ENCODE assay signal across 20 mouse cellular contexts in the genomic region with DNA sequence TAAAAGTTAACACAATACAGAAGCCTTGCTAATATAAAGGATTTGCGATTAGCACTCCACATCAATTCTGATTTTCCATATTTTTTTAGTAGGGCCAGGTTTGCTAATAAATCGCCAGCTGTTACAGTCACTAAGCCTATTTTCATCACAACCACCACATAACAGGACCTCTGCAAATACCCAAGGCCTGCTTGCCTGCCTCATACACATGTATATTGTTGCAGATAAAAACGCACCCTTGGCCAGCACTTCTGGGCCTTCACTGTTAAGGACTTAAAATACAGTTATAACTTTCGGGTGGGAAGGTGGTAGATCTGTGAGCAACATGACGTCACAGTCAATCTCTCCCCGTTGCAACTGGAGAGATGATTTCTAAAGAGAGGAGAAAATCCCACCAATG.
DNase-seq lines count a peak whose midpoint lies in the region; ATAC-seq lines count a peak whose summit lies in the region.
"Had no signal": no experiment of that assay in that cellular context is flagged by ENCODE, and none has a peak within 500 bp of the region (broad histone marks: within the 10 kb centered on the region; RNA-seq: fewer than 3 reads in every experiment).

No protein-coding gene starts in this region.

- H3K9me3 ChIP-seq in embryonic facial prominence, embryonic 12.5 days: no peaks in the 10 kb centered on the region
- no peaks in the 10 kb centered on the region for H3K9me3 ChIP-seq in embryonic facial prominence, embryonic 15.5 days (replicated peaks)
- no peaks in the 10 kb centered on the region for H3K9me3 ChIP-seq in limb, embryonic 13.5 days
- H3K9me3 ChIP-seq: forebrain, embryonic 15.5 days; heart, embryonic 10.5 days; heart, embryonic 15.5 days; hindbrain, embryonic 13.5 days; intestine, embryonic 15.5 days had no signal

- H3K36me3 ChIP-seq in embryonic facial prominence, embryonic 12.5 days: no peaks in the 10 kb centered on the region
- H3K36me3 ChIP-seq in embryonic facial prominence, embryonic 15.5 days: no peaks in the 10 kb centered on the region
- H3K36me3 ChIP-seq in limb, embryonic 13.5 days: no peaks in the 10 kb centered on the region
- H3K36me3 ChIP-seq: forebrain, embryonic 15.5 days; heart, embryonic 10.5 days; heart, embryonic 15.5 days; hindbrain, embryonic 13.5 days; intestine, embryonic 15.5 days had no signal

- WGBS in embryonic facial prominence, embryonic 12.5 days: 76% methylated on average over 6 of the region's 6 CpGs
- 62% methylated on average over 6 of the region's 6 CpGs for WGBS in embryonic facial prominence, embryonic 15.5 days
- 23% methylated on average over 6 of the region's 6 CpGs for WGBS in limb, embryonic 13.5 days

- H3K4me3 ChIP-seq in embryonic facial prominence, embryonic 12.5 days: no peak overlapping the region
- no peak overlapping the region for H3K4me3 ChIP-seq in embryonic facial prominence, embryonic 15.5 days (replicated peaks)
- no peak overlapping the region for H3K4me3 ChIP-seq in limb, embryonic 13.5 days
- H3K4me3 ChIP-seq: forebrain, embryonic 15.5 days; heart, embryonic 10.5 days; heart, embryonic 15.5 days; hindbrain, embryonic 13.5 days; intestine, embryonic 15.5 days had no signal

- no peak overlapping the region for H3K4me2 ChIP-seq in embryonic facial prominence, embryonic 12.5 days (replicated peaks)
- no peak overlapping the region for H3K4me2 ChIP-seq in embryonic facial prominence, embryonic 15.5 days (replicated peaks)
- peak overlapping the region; percentile 22; the same call in 1 of the 2 replicates for H3K4me2 ChIP-seq in limb, embryonic 13.5 days (replicated peaks)
- H3K4me2 ChIP-seq: forebrain, embryonic 15.5 days; heart, embryonic 15.5 days; hindbrain, embryonic 13.5 days; intestine, embryonic 15.5 days had no signal

- no peak for DNase-seq in cerebellum, adult 9-11 months
- DNase-seq in frontal cortex, postnatal 25 days (ENCODE audit: low spot score in 2 of 2): no peak
- DNase-seq in urinary bladder, adult 18-20 months (ENCODE audit: low spot score in 2 of 2): no peak
- DNase-seq: adrenal gland, adult 8-10 months; adrenal gland, postnatal 36 days; cerebellum, adult 11 months; cerebellum, adult 9-10 months; cerebellum, postnatal 36 days; gastrocnemius, postnatal 10 days; heart, adult 18-20 months; heart, postnatal 14 days had no signal

- no peak for ATAC-seq in embryonic facial prominence, embryonic 12.5 days (ENCODE audit: insufficient number of reproducible peaks, insufficient read depth, low FRiP score, low TSS enrichment)
- no peak for ATAC-seq in embryonic facial prominence, embryonic 15.5 days (ENCODE audit: insufficient number of reproducible peaks, low FRiP score, low TSS enrichment, low read depth)
- peak; percentile 74 for ATAC-seq in limb, embryonic 13.5 days (ENCODE audit: low FRiP score, low read depth)
- ATAC-seq: hindbrain, postnatal 0 days; intestine, embryonic 15.5 days had no signal

- H3K4me1 ChIP-seq in embryonic facial prominence, embryonic 12.5 days: peaks cover 24% of the 10 kb centered on the region
- peaks cover 11% of the 10 kb centered on the region for H3K4me1 ChIP-seq in embryonic facial prominence, embryonic 15.5 days
- H3K4me1 ChIP-seq in limb, embryonic 13.5 days: peaks cover 28% of the 10 kb centered on the region
- H3K4me1 ChIP-seq: heart, embryonic 15.5 days; intestine, embryonic 15.5 days had no signal

- no peak overlapping the region for H3K9ac ChIP-seq in embryonic facial prominence, embryonic 12.5 days
- no peak overlapping the region for H3K9ac ChIP-seq in embryonic facial prominence, embryonic 15.5 days
- no peak overlapping the region for H3K9ac ChIP-seq in limb, embryonic 13.5 days
- H3K9ac ChIP-seq: forebrain, embryonic 15.5 days; heart, embryonic 15.5 days; hindbrain, embryonic 13.5 days; intestine, embryonic 15.5 days had no signal

- no peaks in the 10 kb centered on the region for H3K27me3 ChIP-seq in embryonic facial prominence, embryonic 12.5 days
- H3K27me3 ChIP-seq in embryonic facial prominence, embryonic 15.5 days: no peaks in the 10 kb centered on the region
- H3K27me3 ChIP-seq in limb, embryonic 13.5 days: no peaks in the 10 kb centered on the region
- H3K27me3 ChIP-seq: forebrain, embryonic 15.5 days; heart, embryonic 15.5 days; hindbrain, embryonic 13.5 days; intestine, embryonic 15.5 days had no signal

- H3K27ac ChIP-seq in embryonic facial prominence, embryonic 12.5 days: peak overlapping the region; percentile 59
- H3K27ac ChIP-seq in embryonic facial prominence, embryonic 15.5 days (replicated peaks): peak overlapping the region; percentile 55; the same call in 1 of the 2 replicates
- peak overlapping the region; percentile 77 for H3K27ac ChIP-seq in limb, embryonic 13.5 days
- H3K27ac ChIP-seq: forebrain, embryonic 15.5 days; heart, embryonic 10.5 days; heart, embryonic 15.5 days; hindbrain, embryonic 13.5 days; hindbrain, postnatal 0 days; intestine, embryonic 15.5 days had no signal
